Mouse (Mus musculus): ENCODE measurements around the gene Fxr2. TPM values are rescaled to one million over a fixed set of nuclear protein-coding genes. Genes with fewer than 3 reads are reported as not detected.

The Fxr2 gene
- total RNA-seq (2021) = 10 to 100 TPM; 81.8 to 84.9 TPM

DNA sequence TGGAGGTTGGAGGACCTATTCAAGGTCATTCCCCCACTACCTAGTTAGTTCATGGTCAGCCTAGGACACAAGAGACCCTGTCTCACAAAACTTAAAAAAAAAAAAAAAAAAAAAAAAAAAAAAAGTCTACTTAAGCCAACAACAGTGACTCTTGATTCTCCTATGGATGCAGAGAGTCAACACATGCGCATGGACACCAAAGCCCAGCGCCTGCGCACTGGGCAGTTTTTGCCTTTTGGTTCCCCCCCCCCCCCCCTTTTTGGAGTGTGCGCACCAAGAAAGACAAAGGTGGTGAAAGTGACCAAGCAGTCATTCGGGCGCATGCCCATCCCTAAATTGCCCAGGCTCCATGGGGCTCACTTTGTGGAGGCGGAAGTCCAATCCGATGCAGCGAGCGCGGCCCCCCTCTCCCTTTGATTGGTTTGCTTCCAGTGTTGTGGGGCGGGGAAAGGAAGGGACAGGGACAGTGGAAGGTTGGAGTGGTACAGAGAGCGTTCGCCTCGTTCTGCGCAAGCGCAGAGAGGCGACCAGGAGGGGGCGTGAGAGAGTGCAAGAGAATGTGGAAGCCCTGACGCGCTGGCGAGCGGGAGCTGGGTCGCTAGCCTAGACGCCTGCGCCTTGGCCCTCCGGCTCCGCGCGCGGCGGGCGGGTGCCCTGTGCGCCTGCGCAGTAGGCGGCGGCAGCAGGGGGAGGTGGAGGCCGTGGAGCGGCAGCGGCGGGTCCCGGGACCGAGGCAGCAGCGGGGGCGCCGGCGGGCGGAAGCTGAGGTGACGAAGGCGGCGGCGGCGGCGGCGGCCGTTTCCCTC lies at the start of gene Fxr2:
Fxr2 (plus strand) TSS at position 707 of the 806 bp plus-strand sequence.
- intact Hi-C loops (cut with DNase I) = no loop called here
- DNase-seq (ENCODE audit: low spot score) = peak; percentile 100

DNA sequence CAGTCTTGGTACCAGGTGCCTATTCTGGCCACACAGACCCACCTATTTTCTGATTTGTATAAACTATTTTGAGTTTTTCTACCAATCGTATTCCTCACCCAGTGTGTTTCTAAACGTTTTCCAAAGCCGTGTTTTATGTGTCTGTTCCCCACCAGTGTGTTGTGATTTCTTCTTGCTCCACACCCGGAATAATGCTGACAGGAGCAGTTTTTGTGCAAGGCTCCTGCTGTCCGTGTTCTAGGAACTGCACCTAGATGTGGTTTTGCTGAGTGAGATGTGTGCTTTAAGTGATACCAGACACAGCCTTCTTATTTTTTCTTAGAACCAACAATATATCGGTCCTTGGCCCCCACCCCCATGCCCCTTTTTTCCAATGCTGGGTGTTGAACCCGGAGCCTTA lies 48.8 kb upstream of the Fxr2 start:
- no peak for DNase-seq (ENCODE audit: low spot score)
- intact Hi-C loops (cut with DNase I) = no loop called here

DNA sequence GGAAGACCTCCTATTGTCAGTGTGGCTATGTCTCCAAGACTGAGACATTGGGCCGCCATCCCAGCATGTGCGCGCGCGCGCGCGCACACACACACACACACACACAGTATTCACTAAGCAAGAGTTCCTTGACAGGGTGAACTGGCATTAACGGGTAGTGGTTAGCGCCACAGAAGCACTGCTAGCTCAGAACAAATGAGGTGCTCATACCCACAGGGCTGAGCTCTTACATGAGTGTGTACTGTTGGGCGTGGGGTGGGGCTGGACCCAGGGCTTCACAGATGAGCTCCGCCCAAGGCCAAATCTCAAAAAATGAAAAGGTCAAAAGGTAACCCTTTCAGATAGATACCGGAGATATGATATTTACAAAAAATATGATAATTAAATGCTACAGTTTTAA lies 47.9 kb upstream of the Fxr2 start:
- intact Hi-C loops (cut with DNase I) = no loop called here
- no peak for DNase-seq (ENCODE audit: low spot score)

DNA sequence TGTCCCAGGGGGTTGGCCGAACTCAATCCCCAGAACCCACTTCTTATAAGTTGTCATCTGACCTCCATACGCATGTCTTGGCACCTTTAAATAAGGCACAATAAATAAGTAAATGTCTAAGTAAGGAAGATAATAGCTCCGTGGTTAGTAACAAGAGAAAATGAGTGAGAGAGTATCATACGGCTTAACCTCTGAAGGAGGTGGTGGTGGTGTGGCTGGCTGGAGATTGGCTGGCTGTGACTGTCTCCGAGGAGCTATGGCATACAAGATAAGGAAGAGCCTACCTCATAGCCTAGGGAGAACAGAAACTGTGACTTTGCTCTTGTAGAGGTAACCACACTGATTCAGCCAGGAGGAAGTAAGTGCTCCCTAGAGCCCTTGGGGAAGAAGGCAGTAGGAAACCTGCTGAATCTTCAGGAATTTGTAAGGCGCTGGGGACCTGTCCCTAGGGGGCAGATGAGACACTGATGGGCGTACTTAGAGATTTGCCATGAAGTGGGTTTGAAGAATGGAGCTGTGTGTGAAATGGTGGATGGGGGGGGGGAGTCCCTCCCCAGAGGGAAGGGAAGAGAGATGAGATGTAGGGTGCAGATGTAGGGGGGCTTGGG lies 47.0 kb upstream of the Fxr2 start:
- intact Hi-C loops (cut with DNase I) = no loop called here
- no peak for DNase-seq (ENCODE audit: low spot score)

DNA sequence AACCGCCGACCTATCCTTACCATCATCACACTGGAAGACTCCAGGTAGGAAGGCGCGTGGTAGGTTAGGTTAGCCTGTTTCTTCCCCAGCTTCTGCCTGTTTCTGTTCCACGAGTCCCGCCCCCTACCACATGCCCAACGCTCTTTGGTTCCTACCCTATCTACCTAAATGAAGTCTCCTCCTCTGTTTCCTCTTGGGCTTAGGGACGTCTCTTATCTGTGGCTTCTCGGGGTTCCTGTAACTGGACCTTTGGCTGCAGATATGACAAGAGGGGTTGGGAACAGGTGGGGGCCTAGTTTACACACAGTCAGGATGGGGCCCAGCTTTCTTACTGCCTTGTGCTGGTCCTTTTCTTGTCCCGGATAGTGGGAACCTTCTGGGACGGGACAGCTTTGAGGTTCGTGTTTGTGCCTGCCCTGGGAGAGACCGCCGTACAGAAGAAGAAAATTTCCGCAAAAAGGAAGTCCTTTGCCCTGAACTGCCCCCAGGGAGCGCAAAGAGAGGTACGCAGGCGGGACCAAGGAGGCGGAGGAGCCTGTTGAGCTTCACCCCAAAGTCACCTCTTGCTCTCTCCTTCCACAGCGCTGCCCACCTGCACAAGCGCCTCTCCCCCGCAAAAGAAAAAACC lies 43.5 kb upstream of the Fxr2 start:
- intact Hi-C loops (cut with DNase I) = no loop called here
- DNase-seq (ENCODE audit: low spot score) = no peak

DNA sequence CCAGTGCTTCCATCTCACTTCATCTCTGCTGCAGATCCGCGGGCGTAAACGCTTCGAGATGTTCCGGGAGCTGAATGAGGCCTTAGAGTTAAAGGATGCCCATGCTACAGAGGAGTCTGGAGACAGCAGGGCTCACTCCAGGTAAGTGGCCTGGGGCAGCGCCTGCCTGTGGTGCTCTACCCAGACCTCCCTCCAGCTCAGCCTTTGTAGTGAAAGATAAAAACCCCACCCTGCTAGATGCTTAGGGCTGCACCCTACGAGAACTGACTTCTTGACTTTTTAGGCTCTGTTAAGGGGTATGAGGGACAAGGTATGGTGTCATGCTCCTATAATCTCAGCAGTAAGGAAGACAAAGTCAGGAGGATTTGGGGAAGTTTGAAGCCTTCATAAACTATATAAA lies 42.2 kb upstream of the Fxr2 start:
- intact Hi-C loops (cut with DNase I) = no loop called here

DNA sequence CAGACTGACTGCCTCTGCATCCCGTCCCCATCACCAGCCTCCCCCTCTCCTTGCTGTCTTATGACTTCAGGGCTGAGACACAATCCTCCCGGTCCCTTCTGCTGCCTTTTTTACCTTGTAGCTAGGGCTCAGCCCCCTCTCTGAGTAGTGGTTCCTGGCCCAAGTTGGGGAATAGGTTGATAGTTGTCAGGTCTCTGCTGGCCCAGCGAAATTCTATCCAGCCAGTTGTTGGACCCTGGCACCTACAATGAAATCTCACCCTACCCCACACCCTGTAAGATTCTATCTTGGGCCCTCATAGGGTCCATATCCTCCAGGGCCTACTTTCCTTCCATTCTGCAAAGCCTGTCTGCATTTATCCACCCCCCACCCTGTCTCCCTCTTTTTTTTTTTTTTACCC lies 41.4 kb upstream of the Fxr2 start:
- intact Hi-C loops (cut with DNase I) = no loop called here
- DNase-seq (ENCODE audit: low spot score) = no peak

More for the DNA sequence above, 42.2 kb upstream of the Fxr2 start:
- DNase-seq (ENCODE audit: low spot score) = no peak

DNA sequence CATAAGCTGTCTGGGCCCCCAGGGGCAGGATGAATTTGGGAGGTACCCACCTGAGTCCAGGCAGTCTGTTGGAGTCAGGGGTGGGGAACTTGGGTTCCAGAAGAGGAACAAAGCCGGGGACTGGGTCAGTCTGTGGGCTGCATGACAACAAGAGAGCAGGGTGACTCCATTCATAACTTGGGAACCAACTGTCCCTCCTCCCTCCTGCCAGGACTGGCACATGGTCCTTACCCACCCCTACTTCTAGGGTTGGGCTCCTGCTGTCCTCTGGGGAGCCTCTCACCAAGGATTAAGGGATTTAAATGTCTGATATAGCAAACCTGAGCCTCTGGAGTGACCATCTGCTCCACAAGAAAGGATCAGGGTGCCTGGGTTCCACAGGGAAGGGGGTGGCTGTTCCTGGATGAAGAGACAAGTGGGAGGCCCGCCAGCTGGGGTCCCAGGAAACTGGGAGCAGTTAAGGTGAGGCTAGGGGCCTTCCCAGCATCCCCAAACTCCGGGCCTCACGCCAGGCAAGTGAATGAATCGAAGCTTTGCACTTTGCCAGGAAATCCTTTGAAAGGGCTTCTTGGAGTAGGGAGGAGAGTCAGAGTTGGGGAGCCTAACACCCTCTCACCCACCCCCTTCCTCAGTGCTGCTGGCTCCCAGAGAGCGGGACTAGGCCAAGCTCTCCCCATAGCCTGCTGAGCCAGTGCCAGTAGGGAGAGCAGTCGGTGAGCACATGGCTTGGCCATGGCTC lies 40.7 kb upstream of the Fxr2 start:
- DNase-seq (ENCODE audit: low spot score) = no peak
- intact Hi-C loops (cut with DNase I) = no loop called here

DNA sequence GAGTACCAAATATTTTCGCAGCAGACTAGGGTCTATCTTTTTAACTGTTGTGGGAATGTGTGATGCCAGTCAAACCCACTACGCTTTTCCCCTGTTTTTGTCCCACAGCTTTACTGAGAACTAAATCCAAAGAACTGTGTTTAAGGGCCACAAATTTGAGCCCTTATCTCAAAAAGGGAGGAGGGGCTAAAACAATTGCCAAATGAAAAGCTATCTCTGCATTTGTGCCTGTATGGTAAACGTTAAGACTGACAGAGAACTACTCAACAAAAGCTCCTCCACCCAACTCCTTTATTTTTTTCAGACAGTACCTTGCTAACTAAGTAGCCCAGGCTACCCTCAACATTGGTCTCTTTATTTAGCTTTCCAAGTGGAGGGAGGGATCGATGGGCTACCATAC lies 40.0 kb upstream of the Fxr2 start:
- no peak for DNase-seq (ENCODE audit: low spot score)
- intact Hi-C loops (cut with DNase I) = no loop called here

DNA sequence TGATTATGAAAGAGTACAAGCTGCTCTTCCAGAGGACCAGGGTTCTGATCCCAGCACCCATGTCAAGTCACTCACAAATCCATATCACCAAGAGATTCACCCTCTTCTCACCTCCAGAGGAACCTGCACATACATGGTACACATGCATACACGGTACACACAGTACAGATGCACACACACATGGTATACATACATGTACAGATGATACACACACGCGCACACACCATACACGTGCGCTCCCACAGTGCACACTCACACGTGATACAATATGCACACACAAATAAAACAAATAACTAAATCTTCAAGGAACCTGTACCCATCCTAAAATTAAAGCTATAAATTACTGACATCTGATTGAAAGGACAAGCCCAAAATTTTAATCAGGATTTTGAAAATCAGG lies 37.9 kb upstream of the Fxr2 start:
- intact Hi-C loops (cut with DNase I) = no loop called here
- no peak for DNase-seq (ENCODE audit: low spot score)

DNA sequence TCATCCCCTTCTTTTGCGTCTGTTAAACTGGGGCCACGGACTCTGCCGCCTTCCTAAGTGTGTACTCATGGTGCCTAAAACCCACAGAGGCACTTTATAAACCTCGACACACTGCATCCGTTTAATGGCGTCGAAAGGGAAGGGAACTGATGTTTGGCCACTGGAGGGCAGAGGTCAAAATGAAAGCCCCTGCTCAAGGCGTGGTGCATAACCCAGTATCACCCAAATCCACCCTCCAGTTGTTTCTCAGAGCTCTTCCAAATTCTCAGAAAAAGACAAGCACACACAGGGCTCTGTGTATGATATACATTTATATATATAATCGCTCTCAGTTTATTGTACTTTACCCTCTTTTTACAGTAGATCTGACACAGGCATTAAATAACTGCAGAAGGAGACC lies 33.4 kb upstream of the Fxr2 start:
- DNase-seq (ENCODE audit: low spot score) = no peak
- intact Hi-C loops (cut with DNase I) = no loop called here

DNA sequence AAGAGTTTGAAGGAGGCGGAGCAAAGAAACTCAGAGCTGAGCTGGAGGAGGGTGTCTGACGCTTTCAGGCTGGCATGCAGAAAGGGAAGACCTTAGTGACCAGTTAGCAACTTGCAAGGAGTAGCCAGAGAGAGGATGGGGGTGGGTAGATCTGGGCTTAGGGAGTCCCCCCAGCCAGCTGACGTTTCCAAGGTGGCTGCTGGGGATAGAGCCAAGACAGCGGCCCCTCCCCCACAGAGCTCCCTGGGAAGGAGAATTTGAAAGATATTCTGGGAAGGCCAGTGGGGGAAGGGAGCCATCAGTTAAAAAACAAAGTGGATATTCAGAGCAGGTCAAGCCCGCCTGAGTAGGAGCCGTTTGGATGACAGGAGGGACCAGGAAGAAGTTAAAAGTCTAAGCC lies 32.7 kb upstream of the Fxr2 start:
- intact Hi-C loops (cut with DNase I) = no loop called here

DNA sequence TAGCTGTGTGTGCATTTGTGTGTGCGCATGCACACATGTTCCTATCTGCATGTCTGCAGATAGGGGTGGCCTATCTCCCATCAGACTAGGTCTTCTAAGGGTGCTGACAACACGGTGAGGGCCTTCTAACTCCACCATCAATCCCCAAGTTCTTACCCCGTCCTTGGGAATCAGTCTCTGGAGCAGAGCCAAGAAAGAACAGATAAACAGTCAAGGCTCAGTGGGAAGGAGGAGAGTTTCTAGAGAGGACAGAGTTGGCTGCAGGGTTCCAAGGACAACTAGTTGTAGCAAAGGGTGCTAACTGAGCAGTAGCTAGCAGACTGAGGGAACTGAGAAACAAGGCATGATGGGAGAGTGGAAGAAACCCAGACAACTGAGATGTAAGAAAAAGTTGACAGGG lies 31.0 kb upstream of the Fxr2 start:
- intact Hi-C loops (cut with DNase I) = no loop called here

More for the DNA sequence above, 32.7 kb upstream of the Fxr2 start:
- peak; percentile 23 for DNase-seq (ENCODE audit: low spot score)

DNA sequence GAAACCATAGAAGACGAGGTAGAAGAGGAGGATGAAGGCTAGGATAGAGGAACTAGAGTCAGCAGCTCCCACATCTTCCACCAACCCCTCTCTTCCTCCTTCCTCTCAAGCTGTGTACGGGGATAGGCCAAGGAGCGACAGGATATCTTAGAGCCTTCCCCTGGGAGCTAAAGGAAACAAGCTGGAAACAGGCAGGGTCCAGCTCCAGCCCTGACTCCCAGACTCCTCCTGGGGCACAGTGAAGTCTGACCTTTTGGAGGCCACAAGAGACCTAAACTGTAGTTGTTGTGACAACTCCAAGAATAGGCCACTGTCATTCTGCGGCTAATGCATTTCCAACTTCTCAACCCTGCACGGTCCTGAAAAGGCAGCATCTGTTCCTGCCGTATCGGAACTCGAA lies 29.3 kb upstream of the Fxr2 start:
- intact Hi-C loops (cut with DNase I) = no loop called here
- DNase-seq (ENCODE audit: low spot score) = no peak

More for the DNA sequence above, 31.0 kb upstream of the Fxr2 start:
- no peak for DNase-seq (ENCODE audit: low spot score)

DNA sequence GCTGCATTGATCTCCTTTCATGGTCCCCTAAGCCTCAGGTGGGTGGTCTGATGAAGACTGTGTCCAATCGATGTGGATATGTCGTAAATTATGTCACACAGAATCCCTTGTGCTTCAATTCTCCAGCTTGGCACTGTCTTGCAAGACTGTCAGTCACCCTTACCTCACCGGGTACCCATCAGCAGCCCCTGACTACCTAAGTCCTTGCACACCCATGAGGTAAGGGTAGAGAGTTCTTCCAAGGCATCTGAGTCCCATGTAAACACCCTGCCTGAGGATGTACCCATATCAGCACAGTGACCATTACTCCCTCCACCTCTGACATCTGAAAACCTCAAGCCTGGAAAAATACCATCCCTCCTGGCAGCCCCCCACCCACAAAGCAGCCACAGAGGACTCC lies 28.4 kb upstream of the Fxr2 start:
- intact Hi-C loops (cut with DNase I) = loop anchor here (2.0 kb wide), 1 partner anchor 24 kb away; the partner anchor contains the start of genes Trp53 and Wrap53
- DNase-seq (ENCODE audit: low spot score) = no peak

DNA sequence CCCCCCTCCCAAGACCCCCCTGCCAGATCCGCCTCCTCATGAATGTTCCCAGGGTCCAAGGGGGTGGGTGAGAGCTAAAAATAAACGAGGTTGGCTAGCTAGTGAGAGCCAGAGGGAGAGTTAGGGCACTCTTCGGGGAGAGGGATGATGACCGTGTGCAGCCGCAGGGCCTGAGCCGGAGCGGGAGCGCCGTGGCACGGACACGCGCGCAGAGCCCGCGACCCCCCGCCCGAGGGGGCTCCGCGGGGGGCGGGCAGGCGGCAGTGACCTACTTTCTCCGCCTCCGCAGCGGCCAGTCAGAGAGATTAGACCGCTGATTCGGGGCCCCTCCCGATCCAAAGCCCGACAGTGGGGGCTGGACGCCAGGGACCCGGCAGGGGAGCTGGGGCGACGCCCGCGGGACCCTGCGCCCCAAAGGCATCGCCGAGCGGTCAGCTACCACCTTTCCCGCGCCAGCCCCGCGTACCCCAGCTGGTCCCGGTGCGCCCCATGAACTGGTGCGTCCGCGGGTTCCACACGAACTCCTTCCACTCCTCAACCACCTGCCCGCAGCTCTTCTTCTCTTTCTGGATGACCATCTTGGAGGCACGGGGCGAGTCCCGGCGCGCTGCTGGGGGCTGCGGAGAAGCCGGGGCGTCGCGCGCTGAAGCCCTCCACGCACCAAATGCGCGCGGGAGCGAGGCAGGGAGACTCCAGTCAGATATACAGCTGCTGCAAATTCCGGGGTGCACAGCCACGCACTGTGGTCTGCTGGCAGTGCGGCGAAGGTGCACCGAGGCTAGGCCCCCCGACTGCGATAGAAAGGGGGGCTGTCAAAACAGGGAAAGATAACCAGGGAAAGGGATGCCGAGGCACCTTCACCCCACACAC lies 27.8 kb upstream of the Fxr2 start:
- no peak for DNase-seq (ENCODE audit: low spot score)
- intact Hi-C loops (cut with DNase I) = loop anchor here (2.0 kb wide), 1 partner anchor 24 kb away; the partner anchor contains the start of genes Trp53 and Wrap53

DNA sequence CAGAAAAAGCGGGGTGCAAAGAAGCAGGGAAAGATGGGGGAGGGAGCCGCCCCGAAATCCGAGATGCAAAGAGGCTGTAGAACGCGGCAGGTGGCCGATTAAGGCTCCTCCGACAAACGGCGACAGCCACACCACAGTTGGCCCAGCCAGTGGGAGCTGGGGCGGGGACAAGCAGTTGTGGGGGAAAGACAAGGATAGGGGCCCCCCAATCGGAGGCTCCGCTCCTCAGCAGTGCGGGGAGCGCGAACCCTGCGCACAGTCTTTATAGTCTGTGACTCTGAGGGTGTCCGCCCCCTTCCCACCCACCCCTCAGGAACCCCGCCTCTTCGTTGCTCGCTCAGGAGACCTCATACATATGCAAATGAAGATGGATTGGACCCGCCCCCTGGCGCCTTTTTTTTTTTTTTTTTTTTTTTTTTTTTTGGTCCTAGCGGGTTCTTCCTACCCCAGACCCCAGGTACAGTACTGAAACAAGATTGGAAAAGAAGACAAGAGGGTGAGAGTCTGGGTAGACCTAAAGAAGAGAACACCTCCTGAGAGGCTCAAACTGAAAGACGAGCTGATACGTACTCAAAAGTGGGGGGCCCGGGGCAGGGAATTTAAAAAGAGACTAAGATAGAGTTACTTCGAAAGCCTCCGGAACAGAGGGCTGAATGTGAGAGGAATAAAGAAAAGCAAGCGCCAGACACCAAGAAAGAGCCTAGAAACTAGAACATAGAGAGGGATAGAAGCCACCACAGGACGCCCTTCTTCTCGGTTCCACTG lies 26.9 kb upstream of the Fxr2 start, which contains the start of gene Atp1b2:
Atp1b2 (minus strand) TSS at position 217 of the 765 bp plus-strand sequence.
- intact Hi-C loops (cut with DNase I) = loop anchor here (2.0 kb wide), 1 partner anchor 25 kb away; the partner anchor contains the start of genes Trp53 and Wrap53
- peak; percentile 51 for DNase-seq (ENCODE audit: low spot score)

DNA sequence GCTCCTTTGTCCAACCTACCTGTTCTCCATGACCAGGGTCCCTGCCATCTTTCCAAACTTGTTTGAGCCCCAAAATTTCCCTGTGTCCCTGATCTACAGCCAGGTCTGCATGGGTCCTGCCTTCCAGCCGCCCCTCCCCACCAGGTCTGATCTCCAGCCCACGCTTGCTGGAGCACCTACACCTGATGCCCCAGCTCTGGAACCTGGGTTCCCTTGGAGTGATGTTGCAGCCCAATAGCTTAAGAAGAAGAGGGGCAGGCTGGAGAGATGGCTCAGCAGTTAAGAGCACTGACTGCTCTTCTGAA lies 26.3 kb upstream of the Fxr2 start:
- intact Hi-C loops (cut with DNase I) = no loop called here
- no peak for DNase-seq (ENCODE audit: low spot score)

DNA sequence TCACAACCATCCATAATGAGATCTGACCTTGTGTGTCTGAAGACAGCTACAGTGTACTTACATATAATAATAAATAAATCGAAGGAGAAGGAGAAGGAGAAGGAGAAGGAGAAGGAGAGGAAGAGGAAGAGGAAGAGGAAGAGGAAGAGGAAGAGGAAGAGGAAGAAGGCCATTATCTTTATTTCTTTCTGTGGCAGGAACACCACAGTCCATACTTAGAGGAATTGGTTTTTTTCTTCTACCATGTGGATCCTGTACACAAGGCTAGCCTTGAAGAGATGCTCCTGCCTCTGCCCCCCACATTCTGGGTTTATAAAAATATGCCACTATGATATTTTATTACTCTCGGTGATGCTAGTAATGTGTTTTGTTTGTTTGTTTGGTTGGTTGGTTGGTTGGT lies 26.0 kb upstream of the Fxr2 start:
- no peak for DNase-seq (ENCODE audit: low spot score)
- intact Hi-C loops (cut with DNase I) = no loop called here

Data from heart, postnatal 25 days (tissue).